Mouse (Mus musculus) small intestine, adult 2 months (tissue): Measurements from ENCODE around the gene 1700001C19Rik. TPM values are rescaled to one million over a fixed set of nuclear protein-coding genes. Genes with fewer than 3 reads are reported as not detected.

Experiments used
- H3K27ac ChIP-seq: fragments of 200-500 bp; 2 replicates; pipeline ENCODE4 v1.5.1; 2012; ENCODE audit warnings: low read depth, low read length, control low read depth, inconsistent platforms; ENCODE audit not compliant: insufficient read depth
- H3K27me3 ChIP-seq: fragments of 200-500 bp; 2 replicates; pipeline ENCODE4 v1.6.1; 2012; ENCODE audit warnings: mild to moderate bottlenecking, moderate library complexity, low read length, inconsistent platforms; ENCODE audit not compliant: control insufficient read depth, insufficient read depth
- H3K36me3 ChIP-seq: fragments of 200-500 bp; 2 replicates; pipeline ENCODE4 v1.6.1; 2012; ENCODE audit warnings: mild to moderate bottlenecking, low read length, control low read depth, inconsistent platforms; ENCODE audit not compliant: control insufficient read depth, insufficient read depth
- H3K4me1 ChIP-seq: fragments of 200-500 bp; 2 replicates; pipeline ENCODE4 v1.6.1; 2012; ENCODE audit warnings: low read length, inconsistent platforms, mixed read lengths; ENCODE audit not compliant: control insufficient read depth, insufficient read depth, insufficient read length
- H3K4me3 ChIP-seq: fragments of 200-500 bp; 2 replicates; pipeline ENCODE4 v1.5.1; 2012; ENCODE audit warnings: low read depth, mild to moderate bottlenecking, control low read depth, inconsistent platforms, low read length, moderate library complexity
- CTCF ChIP-seq: fragments of 200-500 bp; IDR thresholded peaks from 2 replicates; pipeline ENCODE4 v1.5.1; 2012; ENCODE audit warnings: low read depth, mild to moderate bottlenecking, control low read depth, inconsistent platforms, low read length, moderate library complexity, mixed read lengths; ENCODE audit not compliant: insufficient replicate concordance, insufficient read length; ENCODE audit errors: extremely low read depth
- POLR2A ChIP-seq: fragments of 200-500 bp; IDR thresholded peaks from 2 replicates; pipeline ENCODE4 v1.6.1; 2012; ENCODE audit warnings: low read depth, mild to moderate bottlenecking, control low read depth, inconsistent platforms, low read length, moderate library complexity
- WGBS: fragments of 180-500 bp; shearing (Covaris S2); methylation state at CpG from one replicate; pipeline ENCODE4 v1.1.7; 2018; 5-methylcytosine and 5-hydroxymethylcytosine counted together
- polyA plus RNA-seq: library from polyadenylated mRNA; depleted of rRNA; stranded (reverse); fragments of >200 nt; gene quantifications from 2 replicates; pipeline ENCODE4 v1.2.3, GENCODE M21; 2012

The 1700001C19Rik gene
- polyA plus RNA-seq, 1 experiment: not detected

DNA sequence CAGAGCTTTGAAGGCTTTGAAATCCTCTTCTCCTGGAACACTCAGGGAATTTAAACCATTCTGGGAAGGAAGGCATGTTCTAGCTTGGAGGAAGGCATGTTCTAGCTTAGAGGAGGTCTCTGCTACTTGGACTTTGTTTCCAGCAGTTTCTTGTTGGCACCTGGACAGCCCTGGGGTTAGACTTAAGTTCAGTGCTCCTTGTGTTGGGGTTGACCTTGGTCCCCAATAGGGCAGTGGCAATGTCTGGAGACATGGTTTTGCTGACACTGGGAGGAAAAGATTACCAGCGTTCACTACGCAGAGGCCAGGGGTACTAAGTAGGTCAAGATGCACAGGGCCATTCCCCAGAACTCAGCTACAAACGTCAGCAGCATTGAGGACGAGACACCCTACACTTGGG lies 38.0 kb upstream of the 1700001C19Rik start:
- Histone ChIP-seq H3K4me1 (peaks cover 3% of the 10 kb centered on the region; the same call in 1 of the 2 replicates), H3K36me3 (peaks cover 4% of the 10 kb centered on the region; the same call in 1 of the 2 replicates), H3K27me3 (no peaks in the 10 kb centered on the region), H3K27ac (no peak overlapping the region), H3K4me3 (no peak overlapping the region)
- no peak for TF ChIP-seq POLR2A
- no peak for TF ChIP-seq CTCF
- WGBS: 62% methylated on average over 4 of the region's 4 CpGs

DNA sequence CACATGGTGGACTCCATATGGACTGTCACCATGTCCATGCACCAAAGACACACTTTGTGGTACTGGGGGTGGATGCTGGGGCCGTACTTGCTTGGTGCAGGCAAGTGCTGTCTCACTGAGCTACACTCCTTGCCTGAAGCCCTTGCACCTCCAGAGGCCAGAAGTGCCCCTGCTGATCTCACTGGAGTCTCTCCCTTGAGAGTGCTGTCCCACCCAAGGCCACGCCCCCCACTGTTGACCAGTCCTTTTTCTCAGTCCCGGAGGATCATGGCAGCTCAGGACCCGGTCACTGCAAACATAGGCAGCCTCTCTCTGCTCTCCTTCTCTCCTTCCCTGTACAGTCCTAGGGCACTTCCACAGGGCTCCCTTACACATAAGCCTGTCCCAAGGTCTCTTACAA lies 37.1 kb upstream of the 1700001C19Rik start:
- H3K27ac ChIP-seq: no peak overlapping the region
- WGBS: 56% methylated on average over 4 of the region's 4 CpGs
- TF ChIP-seq CTCF: no peak
- TF ChIP-seq POLR2A: no peak
- no peaks in the 10 kb centered on the region for H3K27me3 ChIP-seq
- peaks cover 3% of the 10 kb centered on the region; the same call in 1 of the 2 replicates for H3K4me1 ChIP-seq
- H3K36me3 ChIP-seq: peaks cover 8% of the 10 kb centered on the region
- no peak overlapping the region for H3K4me3 ChIP-seq

DNA sequence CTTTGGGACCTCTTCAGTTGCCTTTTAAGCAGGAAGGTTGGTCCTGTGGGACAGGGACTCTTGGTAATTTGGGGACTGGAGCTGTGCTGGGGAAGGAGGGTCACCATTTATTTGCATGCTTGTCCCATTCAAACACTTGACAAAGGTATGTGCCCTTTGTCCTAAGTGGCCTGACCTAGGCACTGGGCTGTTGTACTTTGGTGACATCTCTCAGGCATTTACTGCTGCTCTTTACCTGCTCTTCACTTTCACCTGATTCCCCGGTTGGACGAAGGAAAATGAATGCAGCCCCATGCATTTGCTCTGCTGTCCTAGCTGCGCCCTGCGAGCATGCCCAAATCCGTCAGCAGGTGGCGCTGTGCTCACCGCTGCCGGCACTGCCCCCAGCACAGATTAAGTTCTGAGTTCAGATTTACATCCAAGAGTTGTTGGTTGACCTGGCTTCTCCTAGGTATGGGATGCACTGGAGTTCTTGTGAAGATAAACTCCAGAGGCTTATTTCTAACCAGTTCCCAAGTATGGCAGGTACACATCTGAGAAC lies 36.3 kb upstream of the 1700001C19Rik start:
- H3K27me3 ChIP-seq: no peaks in the 10 kb centered on the region
- 10% methylated on average over 8 of the region's 8 CpGs for WGBS
- H3K4me3 ChIP-seq: no peak overlapping the region
- H3K27ac ChIP-seq: no peak overlapping the region
- H3K4me1 ChIP-seq: peaks cover 3% of the 10 kb centered on the region; the same call in 1 of the 2 replicates
- TF ChIP-seq CTCF (peak; percentile 89), POLR2A (no peak)
- peaks cover 14% of the 10 kb centered on the region for H3K36me3 ChIP-seq

- Histone ChIP-seq H3K27me3 (no peaks in the 10 kb centered on the region), H3K36me3 (peaks cover 21% of the 10 kb centered on the region), H3K4me1 (peaks cover 3% of the 10 kb centered on the region), H3K4me3 (no peak overlapping the region), H3K27ac (no peak overlapping the region)
- TF ChIP-seq CTCF: no peak
- TF ChIP-seq POLR2A: no peak
- 55% methylated on average over 15 of the region's 15 CpGs for WGBS
These were observed 35.5 kb upstream of the 1700001C19Rik start for GRCm38 (mm10) chr17:47472435-47473350.

- Histone ChIP-seq H3K27ac (no peak overlapping the region), H3K27me3 (no peaks in the 10 kb centered on the region), H3K36me3 (peaks cover 36% of the 10 kb centered on the region), H3K4me3 (no peak overlapping the region), H3K4me1 (peaks cover 3% of the 10 kb centered on the region)
- WGBS: 62% methylated on average over 5 of the region's 5 CpGs
- no peak for TF ChIP-seq CTCF
- TF ChIP-seq POLR2A: no peak
These were observed 33.5 kb upstream of the 1700001C19Rik start for GRCm38 (mm10) chr17:47470686-47471085.

DNA sequence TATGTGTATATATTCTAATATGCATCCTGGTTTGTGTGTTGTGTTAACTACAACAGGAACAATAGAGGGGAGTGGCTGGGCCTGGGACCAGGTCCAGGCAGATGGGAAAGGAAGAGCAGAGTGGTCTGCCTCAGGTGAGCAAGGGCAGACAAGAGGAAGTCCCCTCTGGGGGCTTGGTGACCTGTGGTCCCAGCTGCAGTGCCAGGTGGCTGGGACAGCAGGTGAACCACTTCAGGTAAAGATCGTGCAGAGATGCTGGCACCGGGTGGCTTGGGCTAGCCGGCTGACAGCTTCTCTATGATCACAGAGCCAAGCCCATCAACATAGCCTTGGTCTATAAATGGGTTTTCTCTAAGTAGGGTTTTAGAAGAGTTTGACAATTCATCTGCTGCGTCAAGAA lies 32.9 kb upstream of the 1700001C19Rik start:
- H3K4me1 ChIP-seq: peaks cover 2% of the 10 kb centered on the region
- no peak overlapping the region for H3K27ac ChIP-seq
- WGBS: 45% methylated on average over 4 of the region's 4 CpGs
- H3K36me3 ChIP-seq: peaks cover 41% of the 10 kb centered on the region
- no peaks in the 10 kb centered on the region for H3K27me3 ChIP-seq
- no peak overlapping the region for H3K4me3 ChIP-seq
- TF ChIP-seq CTCF (no peak), POLR2A (no peak)

- Histone ChIP-seq H3K27me3 (no peaks in the 10 kb centered on the region), H3K4me3 (no peak overlapping the region), H3K4me1 (peaks cover 6% of the 10 kb centered on the region), H3K36me3 (peaks cover 41% of the 10 kb centered on the region), H3K27ac (no peak overlapping the region)
- 85% methylated on average over 4 of the region's 4 CpGs for WGBS
- TF ChIP-seq CTCF (no peak), POLR2A (no peak)
These were observed 32.5 kb upstream of the 1700001C19Rik start for GRCm38 (mm10) chr17:47469642-47470041.
